In the genomic region with DNA sequence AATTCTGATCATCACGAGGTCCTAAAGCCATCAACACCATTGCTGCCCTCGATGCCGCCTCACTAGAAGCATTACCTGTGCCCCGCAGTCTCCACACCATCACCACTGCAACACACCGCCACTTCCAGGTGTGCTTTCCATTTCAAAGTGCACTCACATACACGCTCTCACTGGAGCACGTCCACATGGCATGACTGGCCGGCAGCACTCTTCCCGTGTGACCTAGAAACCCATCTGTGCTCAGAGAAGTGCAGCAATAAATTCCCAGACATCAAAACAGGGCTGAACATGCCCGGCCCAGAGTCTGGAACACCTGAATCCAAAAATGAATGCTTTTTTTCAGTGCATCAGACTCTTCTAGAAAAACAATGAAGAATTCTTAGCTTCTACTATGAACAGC, we compare ENCODE assay signal across 16 mouse cellular contexts. TPM values are rescaled to one million over a fixed set of nuclear protein-coding genes. Genes with fewer than 3 reads are reported as not detected.
"Had no signal": no experiment of that assay in that cellular context is flagged by ENCODE, and none has a peak within 500 bp of the region (broad histone marks: within the 10 kb centered on the region; RNA-seq: fewer than 3 reads in every experiment).

No protein-coding gene starts in this region.

- H3K9ac ChIP-seq: limb, embryonic 12.5 days; liver, embryonic 13.5 days; midbrain, embryonic 13.5 days; stomach, embryonic 15.5 days had no signal

- ATAC-seq: midbrain, embryonic 13.5 days had no signal

- H3K27ac ChIP-seq: kidney, postnatal 0 days; limb, embryonic 12.5 days; liver, embryonic 13.5 days; midbrain, embryonic 13.5 days; stomach, embryonic 15.5 days had no signal

- DNase-seq: kidney, postnatal 36 days; layer of hippocampus, adult 9-11 months; liver; liver, embryonic 13.5 days; lung, adult 18-20 months; right cerebral cortex, postnatal 14 days; thymus, postnatal 25 days had no signal

- H3K4me3 ChIP-seq: limb, embryonic 12.5 days; liver, embryonic 13.5 days; midbrain, embryonic 13.5 days; stomach, embryonic 15.5 days had no signal

- H3K36me3 ChIP-seq: limb, embryonic 12.5 days; liver, embryonic 13.5 days; midbrain, embryonic 13.5 days; stomach, embryonic 15.5 days had no signal

- H3K4me1 ChIP-seq: liver, embryonic 13.5 days had no signal

- H3K9me3 ChIP-seq: limb, embryonic 12.5 days; liver, embryonic 13.5 days; midbrain, embryonic 13.5 days; stomach, embryonic 15.5 days had no signal

- H3K27me3 ChIP-seq: limb, embryonic 12.5 days; midbrain, embryonic 13.5 days; stomach, embryonic 15.5 days had no signal

- H3K4me2 ChIP-seq: limb, embryonic 12.5 days; liver, embryonic 13.5 days; midbrain, embryonic 13.5 days; stomach, embryonic 15.5 days had no signal

RNA-seq across cellular contexts. Expression of a gene that starts 6.7 kb away (rescaled TPM):
- polyA plus RNA-seq: limb, embryonic 12.5 days; liver, embryonic 13.5 days; lung, embryonic 16.5 days; midbrain, embryonic 13.5 days; midbrain, postnatal 0 days; neural tube, embryonic 14.5 days; spleen, adult 2 months; stomach, embryonic 15.5 days; urinary bladder, adult 2 months had no signal

RNA-seq across cellular contexts. Expression of a gene that starts 31.4 kb away (rescaled TPM):
- polyA plus RNA-seq: limb, embryonic 12.5 days; midbrain, embryonic 13.5 days; midbrain, postnatal 0 days; spleen, adult 2 months had no signal

RNA-seq across cellular contexts. Expression of a gene that starts 35.7 kb away (rescaled TPM):
- polyA plus RNA-seq: spleen, adult 2 months; urinary bladder, adult 2 months had no signal
